Mouse (Mus musculus) B cell, adult 67 days (primary cell): ENCODE measurements around the gene Gm10058. TPM values are rescaled to one million over a fixed set of nuclear protein-coding genes. Genes with fewer than 3 reads are reported as not detected.

Experiments
- total RNA-seq, 2 experiments: library from RNA; stranded (reverse); gene quantifications; 4 replicates each; pipeline ENCODE4 v1.2.4; 2023

Gm10058 gene
- total RNA-seq, result not detected

GRCm38 (mm10) chrX:27946785-27947184 is at the start of gene Gm10058:
Gene Gm10058, minus strand, starts transcription at chrX:27946885.

